Mouse (Mus musculus) frontal cortex, postnatal 36 days (tissue): Measurements from ENCODE around the gene Aplp2.

Experiments
- DNase-seq, 2 experiments: peaks; one replicate each; pipeline ENCODE4 v3.0.0; 2022; ENCODE audit warnings: low spot score in 2 of 2

The Aplp2 gene

DNA sequence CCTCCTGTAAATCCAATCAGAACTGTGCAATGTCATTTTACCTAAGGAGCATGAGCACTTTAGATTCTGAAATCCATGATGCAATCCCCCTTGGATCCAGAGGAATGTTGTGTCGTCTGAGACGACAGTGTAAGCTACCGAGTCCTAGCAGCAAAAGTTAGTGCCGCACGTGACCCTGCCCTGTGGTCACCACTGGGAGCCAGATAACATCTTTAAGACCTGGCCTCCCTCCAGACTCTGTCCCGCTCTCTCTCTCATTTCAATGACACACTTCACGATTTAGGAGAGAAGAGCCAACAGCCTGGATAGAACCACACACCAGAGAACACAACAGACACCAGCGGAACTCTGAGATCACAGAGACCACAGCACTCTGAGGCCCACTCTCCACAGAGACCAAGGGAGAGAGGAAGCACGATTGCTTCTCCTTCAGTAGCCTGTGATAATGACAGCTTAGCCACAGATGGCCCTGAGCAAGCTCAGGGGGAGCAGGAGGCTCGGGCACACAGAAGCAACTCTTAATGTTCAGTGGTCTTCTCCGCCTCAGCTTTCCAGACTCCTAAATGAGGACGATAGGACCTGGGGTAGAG lies 83.6 kb downstream of the Aplp2 start:
- DNase-seq: no peak

- no peak for DNase-seq
Observed at GRCm38 (mm10) chr9:31126079-31126478, 85.5 kb downstream of the Aplp2 start.

DNA sequence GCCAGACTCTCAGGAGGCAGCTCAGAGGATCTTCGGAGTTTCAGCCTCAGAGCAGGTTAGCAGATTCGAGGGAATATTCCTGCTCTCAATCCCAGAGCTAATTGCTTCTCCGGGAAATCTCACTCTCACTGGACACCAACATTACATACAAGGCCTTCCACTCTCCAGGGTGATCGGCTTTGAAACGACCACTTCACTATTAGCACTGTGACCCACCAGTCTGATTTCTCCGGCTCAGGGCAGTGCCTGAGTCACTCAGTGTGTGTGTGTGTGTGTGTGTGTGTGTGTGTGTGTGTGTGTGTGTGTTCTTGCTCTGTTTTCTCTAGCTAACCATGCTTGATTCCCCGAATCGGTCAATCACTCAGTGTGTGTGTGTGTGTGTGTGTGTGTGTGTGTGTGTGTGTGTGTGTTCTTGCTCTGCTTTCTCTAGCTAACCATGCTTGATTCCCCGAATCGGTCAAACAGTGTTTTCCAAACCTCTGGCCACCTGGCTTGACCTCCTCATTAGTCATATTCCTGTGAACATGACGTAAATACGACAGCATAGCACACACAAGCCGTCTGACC lies 89.1 kb downstream of the Aplp2 start:
- no peak for DNase-seq

GRCm38 (mm10) chr9:31120533-31120915 lies 91.1 kb downstream of the Aplp2 start:
- no peak for DNase-seq

DNA sequence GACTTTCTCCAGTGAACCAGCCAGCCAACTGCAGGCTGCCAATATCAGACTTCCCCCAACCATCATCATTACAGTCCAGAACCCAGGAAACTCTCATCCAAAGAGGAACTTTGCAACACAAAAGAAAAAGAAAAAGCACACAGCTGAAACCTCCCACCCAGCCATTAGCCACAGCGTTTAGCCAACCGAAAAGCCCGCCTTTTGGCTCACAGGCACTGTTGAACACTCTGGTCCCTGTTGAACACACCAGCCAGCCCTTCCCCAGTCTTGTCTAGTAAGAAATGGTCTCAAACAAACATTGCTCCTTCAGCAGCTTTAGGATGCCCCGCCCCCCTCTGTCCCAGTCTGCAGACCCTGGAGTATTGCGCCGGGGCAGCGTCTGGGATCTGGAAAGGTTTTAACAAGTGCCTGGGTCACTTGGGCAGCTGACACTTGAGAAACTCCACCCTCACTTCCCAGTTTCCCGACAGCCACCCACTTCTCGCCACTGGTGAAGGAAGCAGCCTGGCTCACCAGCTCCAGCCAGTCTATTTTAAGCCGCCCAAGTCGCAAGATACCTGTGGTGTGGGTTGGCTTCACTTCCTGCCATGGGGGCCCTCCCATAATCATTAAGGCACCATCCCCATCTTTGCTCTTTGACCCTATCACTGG lies 91.6 kb downstream of the Aplp2 start:
- no peak for DNase-seq

GRCm38 (mm10) chr9:31119405-31119804 lies 92.2 kb downstream of the Aplp2 start:
- DNase-seq: no peak

DNA sequence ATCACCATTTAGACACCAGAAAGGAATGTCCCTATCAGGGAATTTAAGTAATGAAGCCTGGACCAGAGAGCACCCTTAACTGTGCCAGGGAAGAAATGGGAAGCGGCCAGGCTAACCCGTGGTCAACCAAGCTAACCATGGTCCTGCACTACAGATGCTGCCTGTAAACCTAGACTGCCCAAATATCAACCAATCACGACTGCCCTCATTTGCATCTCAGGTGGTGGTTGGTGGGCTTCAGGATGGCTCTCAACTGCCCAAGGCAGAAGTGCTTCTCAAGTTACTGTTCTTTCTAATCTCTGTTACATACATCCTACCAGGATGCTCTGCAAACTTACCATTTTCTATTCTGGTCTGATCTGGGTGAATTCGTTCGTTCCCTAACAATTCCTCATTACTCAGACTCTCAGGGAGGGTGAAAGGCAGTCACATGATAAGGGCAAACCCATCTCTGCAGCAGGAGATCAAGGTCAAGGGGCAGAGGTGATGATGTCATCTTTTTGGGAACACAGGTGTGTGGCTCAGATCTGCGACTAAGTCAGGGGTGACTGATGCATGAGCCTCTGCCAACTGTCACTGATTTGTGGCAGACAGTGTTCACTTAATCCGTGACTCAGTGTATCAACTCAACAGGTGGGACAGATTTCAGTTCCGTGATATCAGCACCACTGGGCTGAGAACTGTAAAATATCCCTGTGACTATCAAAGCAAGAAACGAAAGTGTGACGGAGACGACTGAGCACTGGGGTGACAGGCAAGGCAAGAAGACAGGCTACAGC lies 92.9 kb downstream of the Aplp2 start:
- no peak for DNase-seq

DNA sequence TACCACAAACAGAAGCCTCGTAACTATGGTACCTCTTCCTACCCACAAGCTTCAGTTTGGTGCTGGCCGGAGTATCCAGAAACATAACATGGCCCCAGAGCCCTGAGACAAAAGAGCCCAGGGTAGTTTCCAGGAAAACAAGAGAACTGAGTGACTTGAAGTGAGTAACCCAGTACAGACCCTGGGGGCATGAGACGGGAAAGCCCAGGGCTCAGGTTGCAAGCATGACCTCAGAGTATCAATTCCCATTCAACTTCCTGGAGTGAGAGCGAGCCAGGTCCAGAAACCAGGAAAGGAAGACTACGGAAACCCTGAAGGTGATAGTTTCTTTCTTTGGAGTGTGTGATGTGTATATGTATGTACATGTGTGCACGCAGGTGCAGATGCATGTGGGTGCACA lies 94.1 kb downstream of the Aplp2 start:
- DNase-seq: no peak

GRCm38 (mm10) chr9:31117088-31117487 lies 94.5 kb downstream of the Aplp2 start:
- no peak for DNase-seq

- DNase-seq: no peak
Observed at GRCm38 (mm10) chr9:31115586-31115985, 96.0 kb downstream of the Aplp2 start.

- DNase-seq: no peak
Observed at GRCm38 (mm10) chr9:31108464-31108863, 103.2 kb downstream of the Aplp2 start.
